Comparison of ENCODE assay signal across 18 mouse cellular contexts in genomic region chr17:59361119-59361518, GRCm38 (mm10).
DNase-seq lines count a peak whose midpoint lies in the region; ATAC-seq and TF ChIP-seq lines count a peak whose summit lies in the region.
"Had no signal": no experiment of that assay in that cellular context is flagged by ENCODE, and none has a peak within 500 bp of the region (broad histone marks: within the 10 kb centered on the region; RNA-seq: fewer than 3 reads in every experiment).

No protein-coding gene starts in this region.

- no peaks in the 10 kb centered on the region for H3K27me3 ChIP-seq in hindbrain, embryonic 12.5 days
- H3K27me3 ChIP-seq in hindbrain, embryonic 10.5 days (ENCODE audit: insufficient read depth, poor library complexity, severe bottlenecking): no peaks in the 10 kb centered on the region
- no peaks in the 10 kb centered on the region for H3K27me3 ChIP-seq in midbrain, embryonic 11.5 days (ENCODE audit: control insufficient read depth, insufficient read depth, low read length)
- no peaks in the 10 kb centered on the region for H3K27me3 ChIP-seq in midbrain, postnatal 0 days (ENCODE audit: insufficient read depth, low read length)
- no peaks in the 10 kb centered on the region for H3K27me3 ChIP-seq in limb, embryonic 12.5 days
- H3K27me3 ChIP-seq: CH12.LX had no signal

- H3K4me1 ChIP-seq in hindbrain, embryonic 12.5 days: no peaks in the 10 kb centered on the region
- peaks cover 4% of the 10 kb centered on the region for H3K4me1 ChIP-seq in hindbrain, embryonic 10.5 days (replicated peaks)
- H3K4me1 ChIP-seq in midbrain, embryonic 11.5 days (ENCODE audit: control insufficient read depth, insufficient read depth, low read length): no peaks in the 10 kb centered on the region
- H3K4me1 ChIP-seq in midbrain, postnatal 0 days (ENCODE audit: insufficient read depth, low read length): no peaks in the 10 kb centered on the region
- H3K4me1 ChIP-seq in limb, embryonic 12.5 days (replicated peaks): peaks cover 13% of the 10 kb centered on the region

- no peak for TF ChIP-seq CTCF in midbrain, postnatal 0 days (IDR thresholded peaks at IDR 0.05)

- H3K36me3 ChIP-seq in hindbrain, embryonic 12.5 days: no peaks in the 10 kb centered on the region
- no peaks in the 10 kb centered on the region for H3K36me3 ChIP-seq in hindbrain, embryonic 10.5 days
- no peaks in the 10 kb centered on the region for H3K36me3 ChIP-seq in midbrain, embryonic 11.5 days (ENCODE audit: control insufficient read depth, insufficient read depth, low read length)
- H3K36me3 ChIP-seq in midbrain, postnatal 0 days (ENCODE audit: insufficient read depth, low read length): no peaks in the 10 kb centered on the region
- H3K36me3 ChIP-seq in limb, embryonic 12.5 days: no peaks in the 10 kb centered on the region

- no peak overlapping the region for H3K9ac ChIP-seq in hindbrain, embryonic 12.5 days
- H3K9ac ChIP-seq in midbrain, embryonic 11.5 days (ENCODE audit: low read length): no peak overlapping the region
- H3K9ac ChIP-seq in midbrain, postnatal 0 days (replicated peaks; ENCODE audit: low read length, poor library complexity, severe bottlenecking): no peak overlapping the region
- H3K9ac ChIP-seq in limb, embryonic 12.5 days (replicated peaks): no peak overlapping the region

- no peak for DNase-seq in hindbrain, embryonic 10.5 days (ENCODE audit: low spot score)
- peak; percentile 81 for DNase-seq in midbrain, embryonic 11.5 days (ENCODE audit: low spot score, missing footprints)
- DNase-seq in midbrain, postnatal 0 days (ENCODE audit: low spot score): no peak
- DNase-seq in embryo, embryonic 11 days: peak; percentile 52
- DNase-seq in thymus, postnatal 14 days: no peak
- no peak for DNase-seq in testis, postnatal 14 days (ENCODE audit: low spot score)
- DNase-seq: cerebellum, adult 9-11 months; gastrocnemius, adult 2 months; heart, adult 11 months; heart, postnatal 4 days; right cerebral cortex, adult 18-20 months; thymus, postnatal 4 days had no signal

- H3K4me2 ChIP-seq in hindbrain, embryonic 12.5 days (replicated peaks): no peak overlapping the region
- no peak overlapping the region for H3K4me2 ChIP-seq in midbrain, embryonic 11.5 days
- no peak overlapping the region for H3K4me2 ChIP-seq in midbrain, postnatal 0 days (ENCODE audit: low read depth, low read length, poor library complexity, severe bottlenecking)
- no peak overlapping the region for H3K4me2 ChIP-seq in limb, embryonic 12.5 days
- H3K4me2 ChIP-seq: liver, embryonic 11.5 days had no signal

- no peaks in the 10 kb centered on the region for H3K9me3 ChIP-seq in hindbrain, embryonic 12.5 days (replicated peaks)
- no peaks in the 10 kb centered on the region for H3K9me3 ChIP-seq in hindbrain, embryonic 10.5 days
- H3K9me3 ChIP-seq in midbrain, embryonic 11.5 days (ENCODE audit: control insufficient read depth, low read length): no peaks in the 10 kb centered on the region
- no peaks in the 10 kb centered on the region for H3K9me3 ChIP-seq in midbrain, postnatal 0 days (ENCODE audit: low read length)
- no peaks in the 10 kb centered on the region for H3K9me3 ChIP-seq in limb, embryonic 12.5 days

- ATAC-seq in hindbrain, embryonic 12.5 days (ENCODE audit: low FRiP score): peak; percentile 58; the same call in 1 of the 2 replicates
- ATAC-seq in midbrain, embryonic 11.5 days (ENCODE audit: low FRiP score): peak; percentile 63; the same call in 1 of the 2 replicates
- no peak for ATAC-seq in midbrain, postnatal 0 days (ENCODE audit: low FRiP score)
- peak; percentile 75; the same call in 1 of the 2 replicates for ATAC-seq in limb, embryonic 12.5 days (ENCODE audit: insufficient number of reproducible peaks, insufficient read depth, low FRiP score, low TSS enrichment, low read depth)
- ATAC-seq: forebrain, embryonic 16.5 days had no signal

- H3K4me3 ChIP-seq in hindbrain, embryonic 12.5 days: no peak overlapping the region
- no peak overlapping the region for H3K4me3 ChIP-seq in hindbrain, embryonic 10.5 days
- no peak overlapping the region for H3K4me3 ChIP-seq in midbrain, embryonic 11.5 days (ENCODE audit: low read depth, low read length)
- no peak overlapping the region for H3K4me3 ChIP-seq in midbrain, postnatal 0 days (ENCODE audit: low read depth, low read length)
- no peak overlapping the region for H3K4me3 ChIP-seq in limb, embryonic 12.5 days (replicated peaks)
- H3K4me3 ChIP-seq: erythroblast, embryonic 14.5 days; gastrocnemius, adult 2 months had no signal

- 97% methylated on average over 9 of the region's 9 CpGs for WGBS in hindbrain, embryonic 12.5 days
- 95% methylated on average over 9 of the region's 9 CpGs for WGBS in hindbrain, embryonic 10.5 days
- WGBS in midbrain, embryonic 11.5 days: 95% methylated on average over 9 of the region's 9 CpGs
- 96% methylated on average over 9 of the region's 9 CpGs for WGBS in midbrain, postnatal 0 days
- WGBS in limb, embryonic 12.5 days: 37% methylated on average over 9 of the region's 9 CpGs

- no peak overlapping the region for H3K27ac ChIP-seq in hindbrain, embryonic 12.5 days
- no peak overlapping the region for H3K27ac ChIP-seq in hindbrain, embryonic 10.5 days
- no peak overlapping the region for H3K27ac ChIP-seq in midbrain, embryonic 11.5 days (ENCODE audit: low read depth, low read length)
- no peak overlapping the region for H3K27ac ChIP-seq in midbrain, postnatal 0 days (ENCODE audit: low read depth, low read length)
- H3K27ac ChIP-seq in limb, embryonic 12.5 days: no peak overlapping the region
- H3K27ac ChIP-seq: gastrocnemius, adult 2 months had no signal

Comparison
In these comparisons a context has a peak if more than half of its experiments do, and no peak if none do; other contexts are left out.
1. DNase-seq: peak in midbrain, embryonic 11.5 days (single experiment) and embryo, embryonic 11 days (single experiment); none in hindbrain, embryonic 10.5 days (single experiment), midbrain, postnatal 0 days (single experiment), thymus, postnatal 14 days (single experiment) and testis, postnatal 14 days (single experiment).